Mouse (Mus musculus): ENCODE data around the gene Limd1. TPM values are rescaled to one million over a fixed set of nuclear protein-coding genes. Genes with fewer than 3 reads are reported as not detected.

Limd1 gene
- total and polyA plus RNA-seq, 3 experiments = 28.7 to 48.8 (median 33.0) TPM

- no peak for DNase-seq
Observed at GRCm38 (mm10) chr9:123483598-123483997, 5.1 kb downstream of the Limd1 start.

GRCm38 (mm10) chr9:123484830-123485229 lies 6.3 kb downstream of the Limd1 start:
- DNase-seq = no peak

- no peak for DNase-seq
Observed at GRCm38 (mm10) chr9:123485561-123485960, 7.1 kb downstream of the Limd1 start.

- DNase-seq = no peak
Observed at GRCm38 (mm10) chr9:123486635-123487034, 8.1 kb downstream of the Limd1 start.

GRCm38 (mm10) chr9:123489073-123489472 lies 10.6 kb downstream of the Limd1 start:
- no peak for DNase-seq

- no peak for DNase-seq
Observed at GRCm38 (mm10) chr9:123489727-123490343, 11.3 kb downstream of the Limd1 start.

GRCm38 (mm10) chr9:123490930-123491329 lies 12.4 kb downstream of the Limd1 start:
- DNase-seq = no peak

- DNase-seq = peak; percentile 30
Observed at GRCm38 (mm10) chr9:123491917-123492585, 13.5 kb downstream of the Limd1 start.

- DNase-seq = no peak
Observed at GRCm38 (mm10) chr9:123496665-123497064, 18.2 kb downstream of the Limd1 start.

GRCm38 (mm10) chr9:123497906-123498305 lies 19.4 kb downstream of the Limd1 start:
- no peak for DNase-seq

- DNase-seq = peak; percentile 52
Observed at GRCm38 (mm10) chr9:123500480-123500879, 22.0 kb downstream of the Limd1 start.

- DNase-seq = no peak
Observed at GRCm38 (mm10) chr9:123503171-123503834, 24.8 kb downstream of the Limd1 start.

- peak; percentile 57 for DNase-seq
Observed at GRCm38 (mm10) chr9:123504325-123504724, 25.8 kb downstream of the Limd1 start.

- no peak for DNase-seq
Observed at GRCm38 (mm10) chr9:123505598-123505997, 27.1 kb downstream of the Limd1 start.

- DNase-seq = no peak
Observed at GRCm38 (mm10) chr9:123506270-123507146, 28.0 kb downstream of the Limd1 start.

GRCm38 (mm10) chr9:123507380-123507779 lies 28.9 kb downstream of the Limd1 start:
- DNase-seq = no peak

- no peak for DNase-seq
Observed at GRCm38 (mm10) chr9:123508986-123509385, 30.5 kb downstream of the Limd1 start.

- no peak for DNase-seq
Observed at GRCm38 (mm10) chr9:123509638-123510604, 31.4 kb downstream of the Limd1 start.

- no peak for DNase-seq
Observed at GRCm38 (mm10) chr9:123510926-123511325, 32.4 kb downstream of the Limd1 start.

GRCm38 (mm10) chr9:123512482-123512881 lies 34.0 kb downstream of the Limd1 start:
- DNase-seq = no peak

- no peak for DNase-seq
Observed at GRCm38 (mm10) chr9:123515087-123515486, 36.6 kb downstream of the Limd1 start.

Measured in adrenal gland, adult 2 months (tissue).